Mouse (Mus musculus) adipose tissue, adult 10 weeks (tissue): ENCODE data around the gene Btbd1. TPM values are rescaled to one million over a fixed set of nuclear protein-coding genes. Genes with fewer than 3 reads are reported as not detected.

Experiments used
- polyA plus RNA-seq: library from polyadenylated mRNA; stranded (reverse); fragments of 350-450 nt; fragmentation: Illumina TruSeq; extraction: RNeasy Lipid Tissue Mini Kit (QIAGEN cat#74804); gene quantifications from one replicate; pipeline ENCODE4 v1.2.3, GENCODE M21; 2014; ENCODE audit warnings: low read depth, low replicate concordance

The Btbd1 gene
- polyA plus RNA-seq, result 91.0 TPM

DNA sequence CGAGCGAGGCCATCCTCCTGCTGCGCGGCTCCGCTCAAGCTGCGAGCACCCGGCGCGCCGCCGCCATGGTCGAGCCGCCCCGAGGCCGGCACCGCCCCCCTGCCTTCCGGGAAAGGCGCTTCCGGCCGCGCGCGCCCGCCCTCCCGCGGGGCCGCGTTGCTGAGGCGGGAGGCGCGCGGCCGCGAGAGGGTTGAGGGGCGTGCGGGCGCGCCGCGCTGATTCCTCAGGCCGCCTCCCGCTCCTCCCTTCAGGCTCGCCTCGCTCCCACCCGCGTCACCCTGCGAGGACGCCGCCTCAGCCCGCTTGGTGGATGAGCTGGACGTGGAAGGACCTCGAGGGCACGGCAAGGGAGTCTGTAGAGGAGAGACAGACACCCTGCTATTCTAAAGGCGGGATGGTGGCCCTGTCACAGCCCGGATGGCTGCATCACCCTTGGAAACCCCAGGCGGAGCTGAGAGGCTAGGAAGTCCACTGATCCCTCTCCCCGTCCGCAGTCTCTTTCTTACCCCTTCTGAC is at the start of gene Btbd1:
Btbd1 (minus strand) TSS at position 53 of the 516 bp plus-strand sequence.

DNA sequence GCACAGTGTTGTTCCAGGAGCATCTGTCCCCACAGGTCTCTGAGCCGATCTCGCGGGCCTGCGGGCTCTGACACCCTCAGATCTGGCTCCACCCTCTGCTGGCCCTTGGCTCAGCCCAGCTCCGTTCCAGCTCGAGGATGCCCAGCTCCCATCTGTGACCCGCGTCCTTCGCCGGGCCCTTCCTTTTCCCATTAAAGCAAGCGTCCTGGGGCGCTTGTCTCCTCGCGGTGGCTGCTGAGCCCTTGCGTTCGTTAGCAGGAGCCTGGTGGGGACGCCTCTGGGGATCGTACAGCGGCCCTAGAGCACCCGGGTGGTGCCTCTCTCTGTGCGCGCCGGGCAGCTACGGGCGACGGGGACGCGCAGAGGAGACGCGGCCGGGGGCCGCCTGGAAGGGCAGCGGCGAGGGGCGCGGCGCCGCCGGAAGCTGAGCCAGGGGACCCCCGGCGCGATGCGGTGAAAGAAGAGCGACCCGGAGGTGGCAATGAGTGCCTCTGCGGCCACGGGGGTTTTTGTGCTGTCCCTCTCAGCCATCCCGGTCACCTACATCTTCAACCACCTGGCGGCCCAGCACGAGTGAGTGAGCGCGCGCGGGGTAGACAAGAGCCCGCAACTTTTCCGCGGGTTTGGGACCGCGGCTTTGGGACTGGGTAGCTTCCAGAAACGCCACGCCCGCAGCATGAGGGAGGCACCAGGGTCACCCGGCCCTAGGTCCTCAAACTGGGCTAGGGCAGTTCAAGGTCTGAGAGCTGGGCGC is 29.9 kb upstream of the Btbd1 start, which contains the start of gene Tm6sf1:
Tm6sf1 (plus strand) TSS at position 34 of the 754 bp plus-strand sequence.

GRCm38 (mm10) chr7:81855694-81856093 is 26.5 kb upstream of the Btbd1 start, which contains the start of gene Gm10160:
Gene Gm10160 (minus strand): TSS chr7:81855794.

DNA sequence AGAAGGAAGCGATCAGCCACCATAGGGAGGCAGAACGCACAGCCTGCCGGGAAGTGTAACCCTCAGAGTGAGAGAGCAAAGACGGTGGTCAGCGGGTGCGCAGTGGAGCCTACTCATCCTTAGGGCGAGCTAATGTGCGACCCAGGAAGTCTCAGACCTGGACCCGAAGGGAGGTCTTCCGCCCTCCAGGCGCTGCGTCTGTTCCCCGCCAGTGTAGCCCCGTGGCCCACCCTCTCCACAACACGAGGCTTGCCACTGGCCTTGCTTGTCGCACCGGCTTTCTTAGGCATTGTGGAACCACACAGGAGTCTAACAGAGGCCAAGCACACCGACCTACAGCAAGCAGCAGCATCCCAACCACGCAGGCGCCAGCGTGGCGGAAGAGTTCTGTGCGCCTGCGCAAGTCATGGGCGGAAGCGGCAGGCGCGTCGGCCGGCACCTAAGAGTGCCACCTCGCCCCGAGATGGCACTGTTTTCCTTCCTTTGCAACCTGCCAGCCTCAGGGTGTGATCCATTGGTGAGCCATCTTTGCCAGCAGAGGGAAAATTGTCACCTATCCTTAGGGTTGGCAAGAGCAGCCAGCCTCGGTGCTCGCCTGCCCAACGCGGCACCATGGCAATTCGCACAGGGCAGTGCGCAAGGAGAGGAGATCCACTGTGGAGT is 40.0 kb downstream of the Btbd1 start, which contains the start of gene 3110040N11Rik:
3110040N11Rik (minus strand) TSS at position 384 of the 663 bp plus-strand sequence.

GRCm38 (mm10) chr7:81762180-81763109 is 66.8 kb downstream of the Btbd1 start, which contains the start of gene Ramac:
Gene Ramac (plus strand): TSS chr7:81762925.

Other genes with a start within 250 kb of the Btbd1 start
- 2.7 TPM for gene Homer2, start 121.9 kb downstream of the Btbd1 start, polyA plus RNA-seq
- gene Ramac, start 66.5 kb downstream of the Btbd1 start, polyA plus RNA-seq, result 68.7 TPM
- 32.6 TPM for gene 3110040N11Rik, start 40.0 kb downstream of the Btbd1 start, polyA plus RNA-seq
- not detected for gene Gm10160, start 26.4 kb upstream of the Btbd1 start, polyA plus RNA-seq
- gene Tm6sf1, start 29.6 kb upstream of the Btbd1 start, polyA plus RNA-seq, result 23.4 TPM
- gene Hdgfl3, start 105.0 kb upstream of the Btbd1 start, polyA plus RNA-seq, result 9.5 TPM
- 2.7 TPM for gene Bnc1, start 162.9 kb upstream of the Btbd1 start, polyA plus RNA-seq